Mouse (Mus musculus) hindbrain, embryonic 16.5 days (tissue): ENCODE measurements around the gene Gpr1. TPM values are rescaled to one million over a fixed set of nuclear protein-coding genes. Genes with fewer than 3 reads are reported as not detected.
"Not testable (repeated sequence)": the region's sequence is repeated elsewhere in the genome, so short reads cannot be mapped to it uniquely, and the experiment has no call there.

Source experiments
- ATAC-seq: fragments of 200-750 bp; cut with Nextera tagmentation; 2 replicates; pipeline ENCODE4 v1.8.0; 2017; ENCODE audit warnings: moderate TSS enrichment, moderate library complexity
- H3K27ac ChIP-seq: fragments of 300-500 bp; sonication (generic); 2 replicates; pipeline ENCODE4 v1.5.1; 2014; ENCODE audit warnings: low read depth, mild to moderate bottlenecking, control low read depth, low read length, moderate library complexity
- H3K27me3 ChIP-seq: fragments of 300-500 bp; sonication (generic); replicated peaks from 2 replicates; pipeline ENCODE4 v1.6.1; 2014; ENCODE audit warnings: low read length; ENCODE audit not compliant: control insufficient read depth, insufficient read depth
- H3K36me3 ChIP-seq: fragments of 300-500 bp; sonication (generic); 2 replicates; pipeline ENCODE4 v1.6.1; 2014; ENCODE audit warnings: mild to moderate bottlenecking, low read length, moderate library complexity, mixed read lengths; ENCODE audit not compliant: control insufficient read depth, insufficient read depth
- H3K4me1 ChIP-seq: fragments of 300-500 bp; sonication (generic); 2 replicates; pipeline ENCODE4 v1.6.1; 2014; ENCODE audit warnings: low read depth, low read length; ENCODE audit not compliant: control insufficient read depth, insufficient read depth
- H3K4me2 ChIP-seq: fragments of 300-500 bp; sonication (generic); 2 replicates; pipeline ENCODE4 v1.6.1; 2014; ENCODE audit warnings: mild to moderate bottlenecking, low read length, control low read depth, moderate library complexity
- H3K4me3 ChIP-seq: fragments of 300-500 bp; sonication (generic); 2 replicates; pipeline ENCODE4 v1.5.1; 2014; ENCODE audit warnings: mild to moderate bottlenecking, low read length, control low read depth, moderate library complexity
- H3K9ac ChIP-seq: fragments of 300-500 bp; sonication (generic); 2 replicates; pipeline ENCODE4 v1.6.1; 2014; ENCODE audit warnings: low read depth, mild to moderate bottlenecking, control low read depth, low read length, moderate library complexity
- H3K9me3 ChIP-seq: fragments of 300-500 bp; sonication (generic); 2 replicates; pipeline ENCODE4 v1.6.1; 2014; ENCODE audit warnings: mild to moderate bottlenecking, low read length, moderate library complexity; ENCODE audit not compliant: control insufficient read depth
- WGBS: fragments of 180-500 bp; shearing (Covaris S2); extraction: QIAGEN DNeasy Blood & Tissue Kit; methylation state at CpG from one replicate; pipeline ENCODE4 v1.1.7; 2014; 5-methylcytosine and 5-hydroxymethylcytosine counted together
- polyA plus RNA-seq: library from polyadenylated mRNA; unstranded; fragments of >200 nt; fragmentation: Nextera tagmentation; extraction: Ambion mirVana; gene quantifications from 2 replicates; pipeline ENCODE4 v1.2.1, GENCODE M21; 2015

Gene Gpr1
- polyA plus RNA-seq, 1 experiment from 2014 or later = 1.0 TPM

DNA sequence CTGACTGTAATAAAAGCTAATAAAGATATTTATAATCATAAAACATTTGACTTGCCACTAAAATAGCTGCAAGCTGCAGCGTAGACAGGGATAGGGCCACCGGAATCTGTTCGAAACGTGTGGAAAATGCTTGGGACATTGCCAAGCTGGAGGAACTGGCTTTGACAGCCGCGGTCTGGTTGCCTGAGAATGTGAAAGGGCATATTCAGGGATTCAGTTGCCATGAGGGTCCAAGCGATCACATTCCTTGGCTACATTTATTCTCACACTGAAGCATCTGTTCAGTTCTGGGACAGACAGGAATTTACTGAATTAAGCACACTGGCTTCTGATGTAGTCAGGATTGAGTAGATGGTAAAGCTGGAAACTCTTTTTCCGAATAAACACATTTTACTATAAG, 23.5 kb downstream of the Gpr1 start:
- H3K9me3 ChIP-seq = no peaks in the 10 kb centered on the region
- H3K4me3 ChIP-seq = no peak overlapping the region
- no peak for ATAC-seq
- H3K9ac ChIP-seq = no peak overlapping the region
- H3K4me2 ChIP-seq = no peak overlapping the region
- H3K36me3 ChIP-seq = no peaks in the 10 kb centered on the region
- no peaks in the 10 kb centered on the region for H3K4me1 ChIP-seq
- H3K27me3 ChIP-seq = no peaks in the 10 kb centered on the region
- 59% methylated on average over 8 of the region's 8 CpGs for WGBS
- no peak overlapping the region for H3K27ac ChIP-seq

GRCm38 (mm10) chr1:63188536-63188935, 25.8 kb downstream of the Gpr1 start:
- WGBS = 86% methylated on average over 3 of the region's 3 CpGs
- H3K27me3 ChIP-seq = no peaks in the 10 kb centered on the region

GRCm38 (mm10) chr1:63185430-63185829, 28.9 kb downstream of the Gpr1 start:
- not testable (repeated sequence) for H3K9ac ChIP-seq, ATAC-seq, H3K4me1 ChIP-seq, H3K9me3 ChIP-seq, H3K4me3 ChIP-seq, H3K27me3 ChIP-seq, H3K4me2 ChIP-seq, H3K36me3 ChIP-seq, H3K27ac ChIP-seq
- WGBS = 97% methylated on average over 5 of the region's 6 CpGs

More at GRCm38 (mm10) chr1:63188536-63188935, 25.8 kb downstream of the Gpr1 start:
- Histone ChIP-seq H3K9ac (no peak overlapping the region), H3K4me3 (no peak overlapping the region), H3K9me3 (no peaks in the 10 kb centered on the region), H3K4me2 (no peak overlapping the region), H3K27ac (no peak overlapping the region), H3K4me1 (no peaks in the 10 kb centered on the region), H3K36me3 (no peaks in the 10 kb centered on the region)
- ATAC-seq = no peak

GRCm38 (mm10) chr1:63182636-63183270, 31.6 kb downstream of the Gpr1 start:
- no peak overlapping the region for H3K9ac ChIP-seq
- no peak for ATAC-seq
- H3K27me3 ChIP-seq = no peaks in the 10 kb centered on the region
- no peaks in the 10 kb centered on the region for H3K9me3 ChIP-seq
- no peak overlapping the region for H3K4me2 ChIP-seq
- 60% methylated on average over 10 of the region's 10 CpGs for WGBS
- H3K36me3 ChIP-seq = peaks cover 8% of the 10 kb centered on the region
- H3K4me1 ChIP-seq = peaks cover 6% of the 10 kb centered on the region
- no peak overlapping the region for H3K4me3 ChIP-seq
- H3K27ac ChIP-seq = no peak overlapping the region

DNA sequence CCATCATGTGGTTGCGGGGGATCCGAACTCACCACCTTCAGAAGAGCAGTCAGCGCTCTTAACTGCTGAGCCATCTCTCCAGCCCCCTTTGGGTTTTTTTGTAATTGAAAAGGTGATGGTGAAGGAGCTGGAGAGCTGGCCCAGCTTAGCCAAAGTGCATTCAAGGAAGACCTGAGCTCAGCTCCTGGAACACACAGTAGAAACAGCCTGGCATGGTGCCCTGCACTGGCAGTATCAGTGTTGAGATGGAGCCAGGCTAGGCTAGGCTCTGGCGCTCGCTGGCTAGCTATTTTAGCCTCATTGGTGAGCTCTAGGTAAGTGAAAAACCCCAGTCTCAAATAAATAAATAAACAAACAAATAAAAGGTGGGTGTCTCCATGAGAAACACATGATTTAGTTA, 32.1 kb downstream of the Gpr1 start:
- Histone ChIP-seq H3K36me3 (peaks cover 8% of the 10 kb centered on the region), H3K4me1 (peaks cover 9% of the 10 kb centered on the region), H3K27ac (no peak overlapping the region), H3K9ac (no peak overlapping the region), H3K4me3 (no peak overlapping the region), H3K4me2 (no peak overlapping the region), H3K9me3 (no peaks in the 10 kb centered on the region), H3K27me3 (no peaks in the 10 kb centered on the region)
- whole genome bisulfite sequencing = 72% methylated on average over 5 of the region's 5 CpGs
- peak; percentile 18 for ATAC-seq

GRCm38 (mm10) chr1:63181480-63181879, 32.9 kb downstream of the Gpr1 start:
- no peak overlapping the region for H3K4me3 ChIP-seq
- no peak overlapping the region for H3K27ac ChIP-seq
- H3K9me3 ChIP-seq = no peaks in the 10 kb centered on the region
- H3K27me3 ChIP-seq = no peaks in the 10 kb centered on the region
- no peak overlapping the region for H3K9ac ChIP-seq
- H3K4me1 ChIP-seq = peaks cover 9% of the 10 kb centered on the region
- no peak overlapping the region for H3K4me2 ChIP-seq
- no peak for ATAC-seq
- H3K36me3 ChIP-seq = peaks cover 8% of the 10 kb centered on the region
- 94% methylated on average over 1 of the region's 1 CpGs for WGBS

DNA sequence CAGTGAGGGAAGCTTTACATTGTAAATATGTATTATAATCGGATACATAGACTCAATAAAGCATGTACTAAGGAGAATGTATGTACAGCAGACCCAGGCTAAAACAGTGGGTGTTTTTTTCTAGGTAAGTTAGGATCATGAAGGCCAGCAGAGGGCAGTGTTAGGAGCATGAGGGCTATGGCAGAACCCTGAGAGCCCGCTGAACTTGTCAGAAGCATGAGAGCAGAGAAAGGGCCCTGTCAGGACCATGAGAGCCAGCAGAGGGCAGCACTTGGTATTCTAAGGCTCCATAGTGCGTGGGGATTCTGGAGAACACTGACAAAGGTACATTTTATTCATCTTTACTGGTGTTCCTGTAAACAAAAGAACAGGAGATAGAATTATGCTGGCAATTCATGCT, 33.3 kb downstream of the Gpr1 start:
- WGBS = 3% methylated on average over 3 of the region's 3 CpGs
- H3K27ac ChIP-seq = no peak overlapping the region
- peak; percentile 81 for ATAC-seq
- H3K9ac ChIP-seq = no peak overlapping the region
- H3K4me3 ChIP-seq = no peak overlapping the region
- H3K9me3 ChIP-seq = no peaks in the 10 kb centered on the region
- no peak overlapping the region for H3K4me2 ChIP-seq
- peaks cover 9% of the 10 kb centered on the region for H3K4me1 ChIP-seq
- H3K27me3 ChIP-seq = no peaks in the 10 kb centered on the region
- peaks cover 8% of the 10 kb centered on the region for H3K36me3 ChIP-seq

DNA sequence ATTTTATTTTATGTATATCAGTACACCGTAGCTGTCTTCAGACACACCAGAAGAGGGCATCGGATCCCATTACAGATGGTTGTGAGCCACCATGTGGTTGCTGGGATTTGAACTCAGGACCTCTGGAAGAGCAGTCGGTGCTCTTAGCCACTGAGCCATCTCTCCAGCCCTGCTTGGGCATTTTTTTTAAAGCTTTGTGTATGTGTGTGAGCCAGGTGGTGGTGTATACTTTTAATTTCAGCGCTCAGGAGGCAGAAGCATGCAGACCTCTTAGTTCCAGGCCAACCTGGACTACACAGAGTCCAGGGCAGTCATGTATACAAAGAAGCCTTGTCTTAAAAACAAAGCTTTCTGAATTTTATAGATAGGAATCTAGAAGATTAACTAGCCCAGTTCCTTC, 33.8 kb downstream of the Gpr1 start:
- H3K4me1 ChIP-seq = peaks cover 13% of the 10 kb centered on the region
- not testable (repeated sequence) for H3K9ac ChIP-seq, ATAC-seq, H3K4me3 ChIP-seq, H3K9me3 ChIP-seq, H3K36me3 ChIP-seq, H3K4me2 ChIP-seq, H3K27ac ChIP-seq, H3K27me3 ChIP-seq
- 64% methylated on average over 4 of the region's 4 CpGs for WGBS

DNA sequence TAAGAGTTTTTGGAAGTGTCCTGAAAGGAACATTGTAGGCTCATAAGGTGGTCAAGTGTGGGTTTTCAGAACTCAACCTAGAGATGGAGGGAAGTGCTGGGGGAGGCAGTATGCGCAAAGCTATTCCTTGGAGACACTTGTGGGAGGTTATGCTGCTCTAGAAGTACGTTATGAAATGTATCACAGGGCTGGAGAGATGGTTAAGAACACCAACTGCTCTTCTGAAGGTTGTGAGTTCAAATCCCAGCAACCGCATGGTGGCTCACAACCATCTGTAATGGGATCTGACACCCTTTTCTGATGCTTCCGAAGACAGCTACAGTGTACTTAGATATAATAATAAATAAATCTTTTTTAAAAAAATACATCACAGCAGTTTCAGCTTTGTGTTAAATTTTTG, 34.2 kb downstream of the Gpr1 start:
- Histone ChIP-seq H3K4me2 (no peak overlapping the region), H3K4me1 (peaks cover 17% of the 10 kb centered on the region), H3K36me3 (peaks cover 8% of the 10 kb centered on the region), H3K4me3 (no peak overlapping the region), H3K27ac (no peak overlapping the region), H3K9ac (no peak overlapping the region), H3K27me3 (no peaks in the 10 kb centered on the region), H3K9me3 (no peaks in the 10 kb centered on the region)
- WGBS = 93% methylated on average over 4 of the region's 4 CpGs
- no peak for ATAC-seq

DNA sequence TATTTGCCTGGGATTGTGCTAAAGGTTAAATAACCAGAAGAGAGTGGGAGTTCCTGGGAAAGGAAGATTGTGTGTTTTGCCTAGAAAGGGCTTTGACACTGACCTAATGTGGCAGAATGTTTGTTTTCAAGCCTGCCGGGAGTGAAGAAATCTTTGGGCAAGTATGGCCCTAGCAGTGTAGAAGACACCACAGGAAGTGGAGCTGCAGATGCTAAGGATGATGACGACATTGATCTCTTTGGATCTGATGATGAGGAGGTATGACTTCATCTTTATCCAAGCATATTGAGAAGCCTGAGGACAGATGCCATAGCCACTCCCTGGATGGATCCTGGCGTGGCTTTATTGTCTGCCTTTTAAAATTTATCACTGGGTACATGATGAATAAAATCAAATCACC, 36.0 kb downstream of the Gpr1 start:
- H3K4me2 ChIP-seq = no peak overlapping the region; the same call in 1 of the 2 replicates
- peaks cover 23% of the 10 kb centered on the region for H3K4me1 ChIP-seq
- ATAC-seq = no peak
- H3K27ac ChIP-seq = no peak overlapping the region
- H3K9ac ChIP-seq = no peak overlapping the region
- H3K36me3 ChIP-seq = peaks cover 8% of the 10 kb centered on the region
- whole genome bisulfite sequencing = 74% methylated on average over 3 of the region's 3 CpGs
- H3K4me3 ChIP-seq = no peak overlapping the region
- no peaks in the 10 kb centered on the region for H3K9me3 ChIP-seq
- H3K27me3 ChIP-seq = no peaks in the 10 kb centered on the region
